Mouse (Mus musculus): ENCODE data around the gene Hrk. TPM values are rescaled to one million over a fixed set of nuclear protein-coding genes. Genes with fewer than 3 reads are reported as not detected.
A peak's percentile ranks its signal among the peaks of the same experiment; 100 is the strongest.

Hrk gene
- polyA plus RNA-seq, 1 experiment from 2014 or later: 0.05 TPM

DNA sequence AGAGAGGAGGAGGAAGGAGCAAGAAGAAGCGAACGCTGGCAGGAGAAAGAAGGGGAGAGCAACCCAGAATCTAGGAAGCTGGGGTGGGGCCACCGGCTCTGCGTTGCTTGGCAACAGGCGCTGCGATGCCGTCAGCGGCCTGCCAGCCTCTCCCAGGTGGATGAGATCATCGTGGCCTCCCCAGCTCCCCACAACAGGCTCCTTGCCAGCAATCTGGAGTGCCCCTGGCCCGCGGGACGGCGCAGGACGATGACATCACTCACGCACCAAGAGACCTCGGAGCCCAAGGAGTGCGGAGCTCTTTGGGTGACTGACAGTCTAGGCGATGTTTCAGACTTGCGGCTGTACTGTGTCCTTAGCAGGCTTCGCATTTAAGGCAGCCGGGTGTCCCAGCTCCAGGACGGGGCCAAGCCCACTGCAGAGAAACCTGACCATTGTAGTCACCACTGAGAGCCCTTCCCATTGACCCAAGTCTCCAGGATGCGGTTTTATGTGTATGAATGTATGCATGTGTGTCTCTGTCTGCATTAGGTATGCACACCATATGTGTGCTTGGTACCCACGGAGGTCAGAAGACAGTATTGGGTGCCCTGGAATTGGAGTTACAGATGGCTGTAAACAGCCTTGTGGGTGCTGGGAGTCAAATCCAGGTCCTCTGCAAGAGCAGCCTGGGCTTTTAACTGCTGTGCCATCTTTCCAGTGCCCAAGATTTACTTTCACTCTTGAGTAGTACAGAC lies 50.1 kb downstream of the Hrk start:
- Histone ChIP-seq H3K9ac (ENCODE audit: low read depth, low read length) (no peak overlapping the region), H3K27ac (ENCODE audit: low read depth, low read length) (no peak overlapping the region)
- no peak for ATAC-seq (replicated peaks; ENCODE audit: low FRiP score)

DNA sequence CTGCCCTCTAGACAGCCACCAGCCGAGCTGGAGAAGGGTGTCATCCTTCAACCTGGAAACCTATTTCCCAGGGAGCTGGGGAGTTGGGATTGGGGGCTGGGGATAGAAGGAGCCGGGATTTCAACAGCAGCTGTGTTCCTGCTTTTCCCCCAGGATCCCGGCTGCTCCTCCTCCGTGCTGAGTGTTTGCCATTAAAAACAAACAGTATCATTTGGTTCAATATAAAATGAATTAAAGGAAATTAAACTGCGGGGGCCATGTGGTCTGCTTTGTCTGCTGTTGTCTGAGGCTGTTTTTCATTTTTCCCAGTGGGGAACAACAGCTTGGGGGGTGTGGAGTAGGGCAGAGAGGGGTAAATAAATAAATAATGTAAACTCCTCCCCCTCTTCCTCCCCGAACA lies 53.0 kb downstream of the Hrk start:
- ATAC-seq (replicated peaks; ENCODE audit: low FRiP score): no peak
- Histone ChIP-seq H3K27me3 (replicated peaks; ENCODE audit: control insufficient read depth, insufficient read depth, low read length) (0 out of 2 replicates have a peak, but pooled peaks cover 7% of the 10 kb centered on the region), H3K9ac (ENCODE audit: low read depth, low read length) (no peak overlapping the region), H3K4me2 (no peak overlapping the region), H3K9me3 (ENCODE audit: control insufficient read depth, low read length) (no peaks in the 10 kb centered on the region), H3K4me3 (ENCODE audit: low read depth, low read length) (no peak overlapping the region), H3K36me3 (ENCODE audit: control insufficient read depth, insufficient read depth, low read length) (no peaks in the 10 kb centered on the region), H3K27ac (ENCODE audit: low read depth, low read length) (no peak overlapping the region), H3K4me1 (replicated peaks; ENCODE audit: control insufficient read depth, insufficient read depth, low read length) (no peaks in the 10 kb centered on the region)
- no peak for DNase-seq (ENCODE audit: low spot score)
- 72% methylated on average over 6 of the region's 6 CpGs for WGBS

More for the DNA sequence above, 50.1 kb downstream of the Hrk start:
- H3K4me3 ChIP-seq (ENCODE audit: low read depth, low read length): no peak overlapping the region
- H3K4me1 ChIP-seq (replicated peaks; ENCODE audit: control insufficient read depth, insufficient read depth, low read length): no peaks in the 10 kb centered on the region
- no peaks in the 10 kb centered on the region for H3K9me3 ChIP-seq (ENCODE audit: control insufficient read depth, low read length)
- no peaks in the 10 kb centered on the region for H3K36me3 ChIP-seq (ENCODE audit: control insufficient read depth, insufficient read depth, low read length)
- peak overlapping the region; percentile 53 for H3K4me2 ChIP-seq
- 0 out of 2 replicates have a peak, but pooled peaks cover 7% of the 10 kb centered on the region for H3K27me3 ChIP-seq (replicated peaks; ENCODE audit: control insufficient read depth, insufficient read depth, low read length)
- DNase-seq (ENCODE audit: low spot score): peak; percentile 46
- 11% methylated on average over 24 of the region's 24 CpGs for WGBS

DNA sequence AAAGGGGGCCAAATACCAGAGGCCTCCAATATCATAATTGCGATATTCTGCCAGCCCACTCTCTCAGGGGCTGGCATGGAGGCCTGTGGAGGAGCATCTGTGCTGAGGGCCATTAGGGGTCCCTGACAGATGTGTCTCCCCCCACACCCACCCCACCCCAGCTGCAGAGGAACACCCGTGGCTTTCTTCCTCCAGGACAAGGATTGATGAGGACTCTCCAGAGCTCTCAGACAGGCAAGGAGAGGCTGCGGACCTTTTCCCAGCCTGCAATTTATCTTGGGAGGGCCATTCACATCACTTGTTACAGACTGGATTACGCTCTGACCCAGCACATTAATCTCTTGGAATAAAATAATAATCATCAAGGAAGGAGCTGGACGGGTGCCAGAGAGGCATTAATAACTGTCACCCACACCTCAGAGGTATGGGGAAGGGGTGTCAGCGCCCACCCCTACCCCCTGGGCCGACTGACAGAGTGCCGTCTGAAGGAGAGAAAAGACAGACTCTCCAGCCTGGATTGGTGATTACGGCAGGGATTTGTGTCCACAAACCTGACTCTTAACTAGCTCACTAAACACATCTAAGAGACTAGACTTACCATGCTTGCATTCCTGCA lies 58.8 kb downstream of the Hrk start:
- no peak overlapping the region for H3K4me2 ChIP-seq
- no peaks in the 10 kb centered on the region for H3K36me3 ChIP-seq (ENCODE audit: control insufficient read depth, insufficient read depth, low read length)
- ATAC-seq (replicated peaks; ENCODE audit: low FRiP score): no peak
- H3K27ac ChIP-seq (ENCODE audit: low read depth, low read length): no peak overlapping the region
- H3K9ac ChIP-seq (ENCODE audit: low read depth, low read length): no peak overlapping the region
- no peak for DNase-seq (ENCODE audit: low spot score)
- no peaks in the 10 kb centered on the region for H3K4me1 ChIP-seq (replicated peaks; ENCODE audit: control insufficient read depth, insufficient read depth, low read length)
- no peaks in the 10 kb centered on the region for H3K27me3 ChIP-seq (replicated peaks; ENCODE audit: control insufficient read depth, insufficient read depth, low read length)
- 57% methylated on average over 9 of the region's 9 CpGs for WGBS
- H3K4me3 ChIP-seq (ENCODE audit: low read depth, low read length): no peak overlapping the region
- H3K9me3 ChIP-seq (ENCODE audit: control insufficient read depth, low read length): no peaks in the 10 kb centered on the region

DNA sequence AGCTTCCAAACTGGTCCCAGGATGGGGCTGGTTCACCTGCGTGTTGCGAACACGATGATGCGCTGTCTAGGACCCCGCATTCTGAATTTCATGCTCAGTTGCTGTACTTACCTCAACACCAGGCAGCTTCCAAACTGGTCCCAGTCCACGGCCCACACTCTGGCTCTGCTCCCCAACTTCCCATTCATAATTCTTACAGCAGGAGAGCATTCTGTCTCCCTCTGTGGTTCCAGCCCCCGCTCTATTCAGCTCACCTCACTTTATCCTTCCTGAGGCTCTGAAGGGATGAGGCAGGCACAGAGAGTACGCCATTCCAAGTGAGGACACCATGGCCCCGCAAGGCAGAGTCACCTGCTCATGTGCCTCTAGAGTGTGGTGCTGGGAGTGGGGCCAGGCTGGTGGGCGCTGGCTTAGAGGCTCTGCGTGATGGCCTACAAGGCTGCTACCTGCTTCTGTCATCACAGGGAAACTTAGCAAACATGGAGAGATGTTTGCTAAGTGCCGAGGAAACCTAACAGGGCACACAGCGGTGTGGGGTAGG lies 65.7 kb downstream of the Hrk start:
- Histone ChIP-seq H3K36me3 (ENCODE audit: control insufficient read depth, insufficient read depth, low read length) (no peaks in the 10 kb centered on the region), H3K4me1 (replicated peaks; ENCODE audit: control insufficient read depth, insufficient read depth, low read length) (no peaks in the 10 kb centered on the region), H3K4me2 (no peak overlapping the region), H3K27me3 (replicated peaks; ENCODE audit: control insufficient read depth, insufficient read depth, low read length) (no peaks in the 10 kb centered on the region), H3K9me3 (ENCODE audit: control insufficient read depth, low read length) (no peaks in the 10 kb centered on the region), H3K9ac (ENCODE audit: low read depth, low read length) (no peak overlapping the region), H3K4me3 (ENCODE audit: low read depth, low read length) (no peak overlapping the region), H3K27ac (ENCODE audit: low read depth, low read length) (no peak overlapping the region)
- DNase-seq (ENCODE audit: low spot score) (no peak), ATAC-seq (replicated peaks; ENCODE audit: low FRiP score) (no peak)
- WGBS: 83% methylated on average over 13 of the region's 13 CpGs

DNA sequence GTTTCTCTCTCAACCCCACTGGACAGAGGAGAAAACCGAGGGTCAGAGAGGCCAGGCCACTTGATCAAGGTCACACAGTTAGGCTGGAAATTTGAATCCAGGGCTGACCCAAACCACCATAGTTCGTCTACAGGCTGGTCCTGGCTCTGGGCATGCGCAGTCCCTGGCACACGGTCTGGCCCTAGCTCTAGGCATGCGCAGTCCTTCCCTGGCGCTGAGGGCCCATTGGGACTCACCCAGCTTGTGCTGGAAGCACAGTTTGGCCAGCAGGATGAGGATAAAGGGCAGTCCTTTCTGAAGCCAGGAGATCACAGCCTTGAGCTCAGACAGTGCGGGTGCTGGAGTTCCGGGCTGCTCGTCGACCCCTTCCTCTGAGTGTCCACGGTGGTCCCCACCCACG lies 72.4 kb downstream of the Hrk start:
- Histone ChIP-seq H3K27me3 (replicated peaks; ENCODE audit: control insufficient read depth, insufficient read depth, low read length) (no peaks in the 10 kb centered on the region), H3K9ac (ENCODE audit: low read depth, low read length) (no peak overlapping the region), H3K27ac (ENCODE audit: low read depth, low read length) (no peak overlapping the region), H3K4me3 (ENCODE audit: low read depth, low read length) (no peak overlapping the region), H3K36me3 (ENCODE audit: control insufficient read depth, insufficient read depth, low read length) (no peaks in the 10 kb centered on the region), H3K9me3 (ENCODE audit: control insufficient read depth, low read length) (no peaks in the 10 kb centered on the region), H3K4me2 (no peak overlapping the region), H3K4me1 (replicated peaks; ENCODE audit: control insufficient read depth, insufficient read depth, low read length) (no peaks in the 10 kb centered on the region)
- 72% methylated on average over 12 of the region's 12 CpGs for WGBS
- no peak for ATAC-seq (replicated peaks; ENCODE audit: low FRiP score)
- DNase-seq (ENCODE audit: low spot score): no peak

Other genes with a start within 250 kb of the Hrk start
- 44.8 and 49.2 TPM in 2 replicates for gene Fbxo21, start 187.9 kb upstream of the Hrk start, polyA plus RNA-seq (2014; fragmentation: Nextera tagmentation; extraction: Ambion mirVana)
- gene Tesc, start 136.9 kb upstream of the Hrk start, polyA plus RNA-seq (2014; fragmentation: Nextera tagmentation; extraction: Ambion mirVana): 1.7 and 2.2 TPM in 2 replicates
- gene Fbxw8, start 9.2 kb upstream of the Hrk start, polyA plus RNA-seq (2014; fragmentation: Nextera tagmentation; extraction: Ambion mirVana): 17.0 and 18.4 TPM in 2 replicates
- 1.3 and 1.7 TPM in 2 replicates for gene Rnft2, start 80.5 kb downstream of the Hrk start, polyA plus RNA-seq (2014; fragmentation: Nextera tagmentation; extraction: Ambion mirVana)
- 4.3 TPM in 2 replicates for gene 2410131K14Rik, start 80.6 kb downstream of the Hrk start, polyA plus RNA-seq (2014; fragmentation: Nextera tagmentation; extraction: Ambion mirVana)

Measured in liver, embryonic 11.5 days (tissue).